Mouse (Mus musculus): ENCODE measurements at regions not wholly inside any gene's neighbourhood (a gene's known extent, or its start where the extent isn't known, plus 50 kb on each side); places are given as distances from the start of the nearest gene placed in this dataset.

DNA sequence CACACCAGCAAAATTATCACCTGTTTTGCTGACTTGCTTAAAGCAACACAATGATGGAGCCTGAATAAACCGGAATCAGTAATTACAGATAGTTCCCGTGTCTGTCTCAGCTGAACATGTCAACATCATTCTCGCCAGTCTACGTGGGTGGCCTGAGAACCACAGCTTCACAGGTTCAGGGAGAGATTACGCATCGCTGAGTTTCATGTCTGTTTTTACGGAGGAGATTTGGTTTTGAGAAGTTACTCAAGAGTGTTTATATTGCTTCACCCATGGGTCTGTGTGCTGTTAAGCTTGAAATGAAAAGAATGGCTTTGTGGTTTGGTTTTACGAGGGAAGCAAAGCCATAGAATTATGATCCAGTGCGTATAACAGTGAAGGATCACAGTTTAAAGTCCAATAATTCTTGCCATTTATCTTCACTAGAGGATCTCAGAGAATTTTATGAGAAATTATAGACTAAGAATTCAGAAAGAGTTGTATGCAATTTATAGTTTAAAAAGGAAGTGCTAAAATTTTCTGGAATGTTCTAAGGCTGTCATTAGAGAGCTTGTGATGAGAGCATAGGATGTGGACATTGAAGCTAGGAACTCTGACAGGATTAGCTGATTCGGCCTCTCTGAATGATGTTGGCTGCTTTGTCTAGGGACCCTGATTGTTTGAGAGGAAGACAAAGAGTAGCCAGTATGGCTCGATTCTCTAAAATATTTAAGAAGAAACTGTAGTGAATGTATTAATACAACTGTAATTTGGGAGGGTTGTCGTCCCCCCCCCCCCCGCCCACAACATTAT is 119.4 kb upstream of the Nectin3 start:
- 0 out of 2 replicates have a peak, but pooled peaks cover 3% of the 10 kb centered on the region for H3K4me1 ChIP-seq (replicated peaks)
- H3K27ac ChIP-seq: no peak overlapping the region
- H3K27me3 ChIP-seq: no peaks in the 10 kb centered on the region
- no peak overlapping the region for H3K4me3 ChIP-seq (replicated peaks)
- no peak for ATAC-seq
- H3K36me3 ChIP-seq: no peaks in the 10 kb centered on the region
- H3K4me2 ChIP-seq (replicated peaks): no peak overlapping the region
- WGBS: 57% methylated on average over 13 of the region's 13 CpGs
- H3K9ac ChIP-seq (replicated peaks): no peak overlapping the region
- H3K9me3 ChIP-seq: no peaks in the 10 kb centered on the region

- 0 out of 2 replicates have a peak, but pooled peaks cover 3% of the 10 kb centered on the region for H3K4me1 ChIP-seq (replicated peaks)
- no peaks in the 10 kb centered on the region for H3K27me3 ChIP-seq
- H3K9ac ChIP-seq (replicated peaks): no peak overlapping the region
- no peak overlapping the region for H3K4me3 ChIP-seq (replicated peaks)
- no peak overlapping the region for H3K27ac ChIP-seq
- H3K36me3 ChIP-seq: no peaks in the 10 kb centered on the region
- H3K9me3 ChIP-seq: no peaks in the 10 kb centered on the region
- no peak overlapping the region for H3K4me2 ChIP-seq (replicated peaks)
- ATAC-seq: no peak
Observed at GRCm38 (mm10) chr16:46616606-46617005, 118.3 kb upstream of the Nectin3 start.

DNA sequence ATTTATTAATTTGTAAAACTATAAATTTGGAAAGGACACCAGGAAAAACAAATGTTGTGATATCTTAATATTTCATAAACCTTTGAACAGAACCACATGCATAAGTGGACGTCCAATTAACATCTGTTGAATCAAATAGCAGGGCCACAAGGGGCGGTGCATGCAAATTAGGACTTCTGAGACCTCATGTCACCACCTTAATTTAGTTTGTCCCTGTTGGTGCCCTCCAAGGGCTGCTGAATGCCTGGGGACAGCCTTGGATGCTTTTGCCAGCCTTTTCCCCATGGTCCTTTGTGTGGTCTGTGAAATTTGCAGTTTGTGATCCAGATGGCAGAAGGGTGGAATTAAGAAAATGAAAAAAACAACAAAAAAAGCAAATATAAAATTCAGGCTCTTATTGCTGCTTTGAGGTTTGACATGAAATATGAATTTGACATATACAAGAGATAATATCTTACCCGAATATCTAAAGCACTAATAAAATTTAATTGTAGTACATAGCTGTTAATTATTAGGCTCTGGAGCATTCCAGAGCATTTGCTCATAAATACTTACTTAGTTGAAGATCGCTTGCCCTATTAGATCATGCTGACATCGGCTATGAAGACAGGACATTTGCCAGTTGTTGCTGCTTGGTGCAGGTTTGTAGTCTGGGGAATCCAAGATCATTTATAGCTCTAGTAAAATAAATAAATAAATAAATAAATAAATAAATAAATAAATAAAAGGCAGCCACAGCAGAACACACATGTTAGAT is 114.9 kb upstream of the Nectin3 start:
- 0 out of 2 replicates have a peak, but pooled peaks cover 3% of the 10 kb centered on the region for H3K4me1 ChIP-seq (replicated peaks)
- H3K27ac ChIP-seq: no peak overlapping the region
- no peak overlapping the region for H3K4me2 ChIP-seq (replicated peaks)
- 80% methylated on average over 5 of the region's 5 CpGs for WGBS
- H3K9ac ChIP-seq (replicated peaks): no peak overlapping the region
- H3K36me3 ChIP-seq: no peaks in the 10 kb centered on the region
- ATAC-seq: no peak
- no peaks in the 10 kb centered on the region for H3K9me3 ChIP-seq
- no peak overlapping the region for H3K4me3 ChIP-seq (replicated peaks)
- H3K27me3 ChIP-seq: no peaks in the 10 kb centered on the region

DNA sequence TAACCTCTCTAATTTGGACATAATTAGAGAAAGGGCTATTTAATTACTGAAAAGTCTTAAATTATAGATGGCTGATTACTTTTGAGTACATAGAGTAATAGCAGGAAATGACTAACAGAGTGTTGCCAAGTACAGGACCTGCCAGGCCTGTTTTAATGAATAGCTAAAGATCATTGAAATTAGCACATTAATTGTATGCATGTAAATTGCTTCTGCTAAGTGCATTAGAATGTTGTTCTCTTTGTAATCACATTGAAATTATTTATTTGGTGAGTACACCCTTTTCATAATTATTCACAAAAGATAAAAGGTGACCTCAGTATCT is 107.5 kb upstream of the Nectin3 start:
- H3K4me2 ChIP-seq (replicated peaks): no peak overlapping the region
- no peak overlapping the region for H3K27ac ChIP-seq
- no peaks in the 10 kb centered on the region for H3K36me3 ChIP-seq
- no peak overlapping the region for H3K9ac ChIP-seq (replicated peaks)
- H3K9me3 ChIP-seq: no peaks in the 10 kb centered on the region
- no peaks in the 10 kb centered on the region; the same call in 1 of the 2 replicates for H3K4me1 ChIP-seq (replicated peaks)
- ATAC-seq: no peak
- no peak overlapping the region for H3K4me3 ChIP-seq (replicated peaks)
- no peaks in the 10 kb centered on the region for H3K27me3 ChIP-seq

GRCm38 (mm10) chr16:46605001-46605878 is 106.9 kb upstream of the Nectin3 start:
- H3K27ac ChIP-seq: no peak overlapping the region
- H3K4me3 ChIP-seq (replicated peaks): no peak overlapping the region
- 54% methylated on average over 11 of the region's 11 CpGs for WGBS
- no peak overlapping the region for H3K4me2 ChIP-seq (replicated peaks)
- no peaks in the 10 kb centered on the region for H3K27me3 ChIP-seq
- no peaks in the 10 kb centered on the region for H3K9me3 ChIP-seq
- H3K9ac ChIP-seq (replicated peaks): no peak overlapping the region
- no peaks in the 10 kb centered on the region; the same call in 1 of the 2 replicates for H3K4me1 ChIP-seq (replicated peaks)
- ATAC-seq: peak; percentile 70; the same call in 1 of the 2 replicates
- H3K36me3 ChIP-seq: no peaks in the 10 kb centered on the region

- Histone ChIP-seq H3K4me2 (replicated peaks) (no peak overlapping the region), H3K4me1 (replicated peaks) (peaks cover 4% of the 10 kb centered on the region; the same call in 1 of the 2 replicates), H3K27ac (no peak overlapping the region), H3K9me3 (no peaks in the 10 kb centered on the region), H3K9ac (replicated peaks) (no peak overlapping the region), H3K4me3 (replicated peaks) (no peak overlapping the region), H3K27me3 (no peaks in the 10 kb centered on the region), H3K36me3 (no peaks in the 10 kb centered on the region)
- WGBS: 12% methylated on average over 8 of the region's 8 CpGs
- no peak for ATAC-seq
Observed at GRCm38 (mm10) chr16:46592618-46593253, 94.4 kb upstream of the Nectin3 start.

- no peak for ATAC-seq
- no peaks in the 10 kb centered on the region for H3K4me1 ChIP-seq (replicated peaks)
- H3K27me3 ChIP-seq: no peaks in the 10 kb centered on the region
- H3K4me3 ChIP-seq (replicated peaks): no peak overlapping the region
- no peak overlapping the region for H3K27ac ChIP-seq
- no peak overlapping the region for H3K9ac ChIP-seq (replicated peaks)
- no peaks in the 10 kb centered on the region for H3K9me3 ChIP-seq
- H3K36me3 ChIP-seq: no peaks in the 10 kb centered on the region
- WGBS: 76% methylated on average over 1 of the region's 1 CpGs
- H3K4me2 ChIP-seq (replicated peaks): no peak overlapping the region
Observed at GRCm38 (mm10) chr16:46587056-46587455, 88.7 kb upstream of the Nectin3 start.

DNA sequence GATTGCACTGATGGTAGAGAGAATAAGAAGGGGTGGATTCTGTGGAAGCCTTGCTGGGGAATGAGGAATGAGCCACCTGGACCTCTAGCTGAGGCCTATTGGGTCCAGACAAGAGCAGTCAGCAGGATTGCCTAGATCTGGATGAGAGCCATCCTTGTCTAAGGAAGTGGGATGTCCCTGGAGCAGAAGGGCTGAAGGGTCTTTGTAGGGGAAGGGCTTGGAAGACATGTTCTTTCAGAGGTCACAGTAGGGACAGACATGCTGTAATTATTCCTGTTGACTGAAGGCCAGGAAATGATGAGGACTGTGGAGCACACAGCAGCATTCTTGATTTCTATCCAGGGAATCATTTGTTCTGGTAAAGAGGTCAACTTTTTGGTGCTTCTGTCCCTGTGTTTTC is 86.2 kb upstream of the Nectin3 start:
- ATAC-seq: no peak
- Histone ChIP-seq H3K27ac (no peak overlapping the region), H3K4me1 (replicated peaks) (no peaks in the 10 kb centered on the region), H3K36me3 (no peaks in the 10 kb centered on the region), H3K9ac (replicated peaks) (no peak overlapping the region), H3K4me2 (replicated peaks) (no peak overlapping the region), H3K9me3 (no peaks in the 10 kb centered on the region), H3K27me3 (no peaks in the 10 kb centered on the region), H3K4me3 (replicated peaks) (no peak overlapping the region)

DNA sequence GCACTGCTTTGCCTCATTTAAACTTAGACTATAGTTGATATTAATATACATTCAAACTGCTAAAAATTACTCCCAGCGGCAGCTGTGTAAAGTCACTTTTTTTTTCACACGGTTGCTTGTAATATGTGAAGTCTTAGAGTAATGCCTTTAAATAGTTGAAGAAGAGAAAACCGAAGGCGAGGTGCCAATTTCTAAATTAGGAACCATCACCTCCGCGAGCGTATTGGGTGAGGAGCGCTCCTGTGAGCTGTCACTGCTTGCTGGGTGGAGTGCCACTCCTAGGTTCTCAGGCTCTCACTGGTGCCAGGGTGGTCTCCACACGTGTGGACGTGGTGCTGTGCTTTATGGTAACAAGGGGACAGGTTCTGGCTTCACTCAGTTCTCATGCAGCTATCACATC is 82.8 kb upstream of the Nectin3 start:
- Histone ChIP-seq H3K9me3 (no peaks in the 10 kb centered on the region), H3K4me3 (replicated peaks) (no peak overlapping the region), H3K4me2 (replicated peaks) (no peak overlapping the region), H3K9ac (replicated peaks) (no peak overlapping the region), H3K36me3 (no peaks in the 10 kb centered on the region), H3K27ac (no peak overlapping the region), H3K27me3 (no peaks in the 10 kb centered on the region), H3K4me1 (replicated peaks) (no peaks in the 10 kb centered on the region)
- 91% methylated on average over 10 of the region's 10 CpGs for WGBS
- ATAC-seq: no peak

GRCm38 (mm10) chr16:46574221-46574620 is 75.9 kb upstream of the Nectin3 start:
- H3K36me3 ChIP-seq: no peaks in the 10 kb centered on the region
- H3K4me2 ChIP-seq (replicated peaks): no peak overlapping the region
- H3K27me3 ChIP-seq: no peaks in the 10 kb centered on the region
- no peak for ATAC-seq
- H3K4me3 ChIP-seq (replicated peaks): no peak overlapping the region
- WGBS: 53% methylated on average over 6 of the region's 6 CpGs
- no peak overlapping the region for H3K9ac ChIP-seq (replicated peaks)
- peaks cover 5% of the 10 kb centered on the region; the same call in 1 of the 2 replicates for H3K4me1 ChIP-seq (replicated peaks)
- H3K27ac ChIP-seq: no peak overlapping the region
- H3K9me3 ChIP-seq: no peaks in the 10 kb centered on the region

GRCm38 (mm10) chr16:46567446-46567845 is 69.1 kb upstream of the Nectin3 start:
- H3K36me3 ChIP-seq: no peaks in the 10 kb centered on the region
- H3K27me3 ChIP-seq: no peaks in the 10 kb centered on the region
- 81% methylated on average over 1 of the region's 1 CpGs for WGBS
- no peak overlapping the region for H3K4me3 ChIP-seq (replicated peaks)
- no peak overlapping the region for H3K27ac ChIP-seq
- H3K9ac ChIP-seq (replicated peaks): no peak overlapping the region
- no peak overlapping the region for H3K4me2 ChIP-seq (replicated peaks)
- H3K4me1 ChIP-seq (replicated peaks): no peaks in the 10 kb centered on the region
- no peaks in the 10 kb centered on the region for H3K9me3 ChIP-seq
- no peak for ATAC-seq
